Mouse (Mus musculus) stomach, embryonic 16.5 days (tissue): ENCODE data around the gene Plekhh3. TPM values are rescaled to one million over a fixed set of nuclear protein-coding genes. Genes with fewer than 3 reads are reported as not detected.
"Not testable (repeated sequence)": the region's sequence is repeated elsewhere in the genome, so short reads cannot be mapped to it uniquely, and the experiment has no call there.

ENCODE experiments used
- ATAC-seq: fragments of 200-750 bp; cut with Nextera tagmentation; 2 replicates; pipeline ENCODE4 v1.8.0; 2017; ENCODE audit warnings: moderate number of reproducible peaks, moderate TSS enrichment; ENCODE audit not compliant: insufficient read depth, low FRiP score
- H3K27ac ChIP-seq: fragments of 300-500 bp; sonication (generic); 2 replicates; pipeline ENCODE4 v1.5.1; 2014; ENCODE audit warnings: low read length
- H3K27me3 ChIP-seq: fragments of 300-500 bp; sonication (generic); 2 replicates; pipeline ENCODE4 v1.6.1; 2014; ENCODE audit warnings: low read length, control low read depth, mixed read lengths; ENCODE audit not compliant: control insufficient read depth, insufficient read depth
- H3K36me3 ChIP-seq: fragments of 300-500 bp; sonication (generic); 2 replicates; pipeline ENCODE4 v1.6.1; 2014; ENCODE audit warnings: low read length; ENCODE audit not compliant: control insufficient read depth, insufficient read depth
- H3K4me1 ChIP-seq: fragments of 300-500 bp; sonication (generic); 2 replicates; pipeline ENCODE4 v1.6.1; 2014; ENCODE audit warnings: low read length, control low read depth, mixed read lengths; ENCODE audit not compliant: control insufficient read depth, insufficient read depth
- H3K4me2 ChIP-seq: fragments of 300-500 bp; sonication (generic); 2 replicates; pipeline ENCODE4 v1.6.1; 2014; ENCODE audit warnings: low read depth, low read length, mixed read lengths
- H3K4me3 ChIP-seq: fragments of 300-500 bp; sonication (generic); replicated peaks from 2 replicates; pipeline ENCODE4 v1.5.1; 2014; ENCODE audit warnings: mild to moderate bottlenecking, low read length
- H3K9ac ChIP-seq: fragments of 300-500 bp; sonication (generic); 2 replicates; pipeline ENCODE4 v1.6.1; 2014; ENCODE audit warnings: low read length
- H3K9me3 ChIP-seq: fragments of 300-500 bp; sonication (generic); replicated peaks from 2 replicates; pipeline ENCODE4 v1.6.1; 2016; ENCODE audit warnings: low read length, control low read depth; ENCODE audit not compliant: control insufficient read depth
- WGBS: fragments of 180-500 bp; shearing (Covaris S2); extraction: QIAGEN DNeasy Blood & Tissue Kit; methylation state at CpG from one replicate; pipeline ENCODE4 v1.1.7; 2014; 5-methylcytosine and 5-hydroxymethylcytosine counted together
- polyA plus RNA-seq: library from polyadenylated mRNA; unstranded; fragments of >200 nt; fragmentation: Nextera tagmentation; extraction: Ambion mirVana; gene quantifications from 2 replicates; pipeline ENCODE4 v1.2.1, GENCODE M21; 2015

The Plekhh3 gene
- polyA plus RNA-seq, 1 experiment from 2014 or later, result 18.7 TPM

DNA sequence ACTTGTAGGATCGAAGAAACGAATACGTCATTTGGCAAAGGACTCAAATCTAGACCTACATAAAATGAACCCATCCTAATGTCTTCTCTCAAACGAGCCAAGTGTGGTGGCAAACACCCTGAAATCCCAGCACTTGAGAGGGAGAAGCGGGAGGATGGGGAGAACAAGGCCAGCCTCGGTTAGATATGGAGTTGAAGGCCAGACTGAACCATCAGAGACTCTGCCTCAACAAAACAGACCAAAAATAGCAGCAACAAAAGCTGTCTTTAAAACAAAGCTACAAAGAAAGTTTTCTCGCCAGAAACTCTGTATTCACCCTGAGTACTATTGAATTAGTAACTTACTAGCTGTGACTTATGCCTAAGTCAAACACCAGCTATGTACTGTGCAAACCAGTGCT is 34.2 kb downstream of the Plekhh3 start:
- Histone ChIP-seq H3K4me3 (no peak overlapping the region), H3K9ac (no peak overlapping the region), H3K27me3 (no peaks in the 10 kb centered on the region), H3K4me1 (peaks cover 8% of the 10 kb centered on the region), H3K27ac (peak overlapping the region; percentile 63; the same call in 1 of the 2 replicates), H3K36me3 (no peaks in the 10 kb centered on the region), H3K9me3 (no peaks in the 10 kb centered on the region), H3K4me2 (no peak overlapping the region)
- 75% methylated on average over 7 of the region's 7 CpGs for WGBS
- no peak for ATAC-seq

DNA sequence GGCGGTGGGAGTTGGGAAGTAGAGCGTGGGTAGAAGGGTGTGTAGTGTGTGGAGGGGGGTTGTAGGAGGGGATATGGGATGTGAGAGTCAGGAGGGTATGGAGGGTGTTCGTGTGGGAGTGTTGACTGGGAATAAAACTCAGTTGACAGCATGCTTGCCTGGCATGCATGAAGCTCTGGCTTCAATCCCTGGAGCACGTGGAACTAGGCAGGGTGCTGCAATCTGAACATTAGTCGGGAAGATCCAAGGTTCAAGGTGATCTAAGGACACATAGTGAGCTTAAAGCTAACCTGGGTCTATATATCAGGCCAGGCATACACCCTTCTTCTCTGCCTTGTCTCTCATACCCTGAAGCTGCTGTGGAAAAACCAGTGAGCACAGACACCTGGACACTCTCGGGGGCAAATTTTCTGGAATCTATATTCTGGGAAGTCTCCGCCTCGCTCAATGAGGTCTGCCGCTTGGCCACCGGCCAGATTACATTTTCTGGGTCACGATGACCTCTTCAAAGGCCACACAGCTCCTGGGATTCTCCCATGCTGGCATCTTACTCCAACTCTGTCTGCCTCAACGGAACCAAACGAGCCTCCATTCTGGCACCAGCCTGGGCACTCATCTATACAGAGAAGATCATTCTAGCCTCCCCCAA is 36.8 kb downstream of the Plekhh3 start:
- no peak for ATAC-seq
- no peak overlapping the region for H3K9ac ChIP-seq
- H3K27me3 ChIP-seq, result no peaks in the 10 kb centered on the region
- no peak overlapping the region for H3K27ac ChIP-seq
- no peaks in the 10 kb centered on the region for H3K36me3 ChIP-seq
- WGBS, result 78% methylated on average over 13 of the region's 13 CpGs
- no peak overlapping the region for H3K4me3 ChIP-seq
- no peaks in the 10 kb centered on the region for H3K9me3 ChIP-seq
- no peak overlapping the region for H3K4me2 ChIP-seq
- peaks cover 4% of the 10 kb centered on the region; the same call in 1 of the 2 replicates for H3K4me1 ChIP-seq

DNA sequence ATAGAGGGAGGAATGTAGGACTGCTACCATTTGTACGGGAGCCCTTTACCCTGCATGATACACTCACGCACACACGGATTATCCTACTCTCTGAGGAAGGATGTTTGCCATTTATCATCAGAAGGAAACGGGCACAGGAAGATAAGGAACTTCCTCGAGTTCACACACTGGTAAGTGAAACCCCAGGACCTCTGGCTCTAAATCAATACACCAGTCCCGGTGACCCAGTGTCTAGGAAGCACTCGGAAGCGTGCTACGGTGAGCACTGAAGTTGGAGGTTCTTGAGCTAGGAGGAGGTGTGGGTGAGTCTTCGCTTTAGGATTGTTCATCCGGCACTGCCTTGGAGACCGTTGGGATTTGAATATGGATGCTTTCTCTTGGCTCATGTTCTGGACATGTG is 38.1 kb downstream of the Plekhh3 start:
- H3K4me1 ChIP-seq, result peaks cover 4% of the 10 kb centered on the region; the same call in 1 of the 2 replicates
- H3K27me3 ChIP-seq, result no peaks in the 10 kb centered on the region
- no peak overlapping the region for H3K9ac ChIP-seq
- H3K36me3 ChIP-seq, result no peaks in the 10 kb centered on the region
- WGBS, result 50% methylated on average over 12 of the region's 12 CpGs
- ATAC-seq, result no peak
- H3K4me3 ChIP-seq, result no peak overlapping the region
- H3K27ac ChIP-seq, result no peak overlapping the region
- H3K9me3 ChIP-seq, result no peaks in the 10 kb centered on the region
- no peak overlapping the region for H3K4me2 ChIP-seq

DNA sequence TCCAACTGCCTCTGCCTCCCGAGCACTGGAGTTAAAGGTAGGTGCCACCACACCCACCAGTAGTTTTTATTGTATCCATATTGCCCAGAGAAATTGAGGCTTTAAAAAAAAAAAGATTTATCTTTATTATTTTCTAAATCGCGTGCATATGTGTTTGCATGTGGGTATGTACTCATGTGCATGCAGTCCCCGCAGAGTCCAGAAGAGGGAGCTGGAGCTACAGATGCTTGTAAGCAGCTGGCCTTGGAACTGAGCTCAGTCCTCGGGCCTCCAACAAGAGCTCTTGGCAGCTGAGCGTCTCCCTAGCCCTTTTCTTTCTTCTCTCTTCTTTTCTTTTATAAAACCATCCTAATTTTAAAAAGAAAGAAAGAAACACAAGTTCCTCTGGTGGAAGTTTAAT is 39.5 kb downstream of the Plekhh3 start:
- Histone ChIP-seq H3K4me2 (no peak overlapping the region), H3K9ac (no peak overlapping the region), H3K9me3 (0 out of 2 replicates have a peak, but pooled peaks cover 2% of the 10 kb centered on the region), H3K27me3 (no peaks in the 10 kb centered on the region), H3K36me3 (peaks cover 3% of the 10 kb centered on the region; the same call in 1 of the 2 replicates), H3K4me3 (no peak overlapping the region), H3K4me1 (peaks cover 4% of the 10 kb centered on the region; the same call in 1 of the 2 replicates), H3K27ac (no peak overlapping the region)
- 85% methylated on average over 6 of the region's 6 CpGs for WGBS
- no peak for ATAC-seq

DNA sequence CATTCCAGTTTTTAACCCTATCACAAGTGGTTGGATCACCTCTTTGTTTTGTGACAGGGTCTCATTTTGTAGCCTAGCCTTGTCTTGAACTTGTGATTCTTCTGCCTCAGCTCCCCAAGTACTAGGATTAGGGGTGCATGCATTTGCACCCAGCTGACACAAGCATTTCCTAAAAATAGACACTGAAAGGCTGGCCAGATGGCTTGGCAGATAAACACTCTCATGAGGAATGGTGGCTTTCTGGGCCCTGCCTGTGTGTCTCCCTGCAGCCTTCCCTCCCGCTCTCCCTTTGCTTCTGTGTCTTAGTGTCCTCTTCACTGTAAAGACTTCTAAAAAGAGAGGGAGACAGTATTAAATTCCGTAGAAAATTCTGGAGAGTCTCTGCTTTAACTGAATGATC is 40.0 kb downstream of the Plekhh3 start:
- peaks cover 4% of the 10 kb centered on the region; the same call in 1 of the 2 replicates for H3K4me1 ChIP-seq
- no peaks in the 10 kb centered on the region for H3K27me3 ChIP-seq
- H3K9me3 ChIP-seq, result 0 out of 2 replicates have a peak, but pooled peaks cover 3% of the 10 kb centered on the region
- no peak overlapping the region for H3K9ac ChIP-seq
- 80% methylated on average over 2 of the region's 2 CpGs for WGBS
- ATAC-seq, result no peak
- H3K4me3 ChIP-seq, result no peak overlapping the region
- H3K27ac ChIP-seq, result no peak overlapping the region
- peaks cover 7% of the 10 kb centered on the region; the same call in 1 of the 2 replicates for H3K36me3 ChIP-seq
- H3K4me2 ChIP-seq, result no peak overlapping the region

DNA sequence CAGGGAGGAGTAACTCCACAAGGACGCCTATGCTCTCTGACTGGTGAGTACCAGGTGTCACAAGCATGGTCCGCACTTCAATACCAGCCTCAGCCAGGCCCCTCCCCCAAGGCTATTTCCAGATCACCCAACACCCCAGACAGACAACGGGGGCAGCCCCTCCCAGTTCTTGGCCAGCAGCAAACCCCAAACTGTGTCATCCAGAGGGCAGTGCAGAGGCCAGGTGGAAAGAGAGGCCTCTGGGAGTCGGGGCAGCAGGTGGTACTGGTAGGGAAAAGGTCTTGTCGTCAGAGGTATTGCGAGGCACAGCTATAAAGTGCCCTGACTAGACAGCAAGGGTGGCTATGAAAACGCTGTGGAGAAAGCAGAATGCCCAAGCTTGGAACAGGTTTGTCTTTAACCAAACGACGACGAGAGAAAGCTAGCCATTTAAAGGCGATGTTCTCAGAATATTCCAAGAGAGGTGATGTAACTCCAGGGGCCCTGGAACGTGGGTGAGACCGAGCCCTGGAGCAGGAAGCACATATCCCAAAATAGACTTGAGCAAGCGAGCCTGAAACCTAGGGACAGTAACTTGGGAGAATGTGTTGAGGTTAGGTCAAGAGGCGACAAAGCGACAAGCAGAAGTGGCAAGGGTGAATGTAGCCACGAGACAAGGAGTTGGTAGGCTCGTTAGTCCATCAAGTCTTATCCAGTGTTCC is 40.9 kb downstream of the Plekhh3 start:
- H3K9me3 ChIP-seq, result 0 out of 2 replicates have a peak, but pooled peaks cover 3% of the 10 kb centered on the region
- no peak overlapping the region for H3K27ac ChIP-seq
- H3K27me3 ChIP-seq, result no peaks in the 10 kb centered on the region
- H3K4me1 ChIP-seq, result peaks cover 4% of the 10 kb centered on the region; the same call in 1 of the 2 replicates
- H3K4me3 ChIP-seq, result no peak overlapping the region
- H3K36me3 ChIP-seq, result peaks cover 13% of the 10 kb centered on the region
- 39% methylated on average over 18 of the region's 18 CpGs for WGBS
- H3K9ac ChIP-seq, result 0 out of 2 replicates have a peak overlapping the region, but pooled peaks have one; percentile 31
- ATAC-seq, result no peak
- H3K4me2 ChIP-seq, result no peak overlapping the region

DNA sequence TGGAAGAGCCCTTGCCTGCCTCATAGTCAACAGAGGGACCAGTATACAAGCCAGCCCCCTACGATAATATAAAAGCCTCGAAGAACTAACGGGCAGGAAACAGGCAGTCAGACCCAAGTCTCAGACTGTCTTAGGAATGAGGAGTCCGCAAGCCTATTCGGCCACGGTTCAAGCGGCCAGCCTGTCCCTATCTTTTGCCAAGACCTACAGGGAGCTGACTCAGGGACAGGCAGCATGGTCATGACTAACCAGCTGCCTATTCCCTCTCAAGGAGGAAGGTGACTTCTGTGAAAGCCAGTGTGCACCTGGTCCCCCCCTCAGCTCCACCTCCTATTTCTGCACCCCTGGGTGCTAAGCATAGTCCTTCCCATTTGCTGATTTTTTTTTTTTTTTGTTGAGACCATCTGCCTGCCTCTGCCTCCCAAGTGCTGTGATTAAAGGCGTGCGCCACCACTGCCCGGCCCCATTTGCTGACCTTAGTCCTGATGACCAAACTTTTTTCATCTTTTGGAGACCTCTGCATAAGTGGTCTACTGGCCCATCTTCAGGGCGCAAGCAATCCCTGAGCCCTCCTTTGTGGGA is 42.1 kb downstream of the Plekhh3 start:
- H3K4me1 ChIP-seq, result peaks cover 4% of the 10 kb centered on the region; the same call in 1 of the 2 replicates
- H3K36me3 ChIP-seq, result peaks cover 13% of the 10 kb centered on the region
- H3K27me3 ChIP-seq, result no peaks in the 10 kb centered on the region
- H3K4me3 ChIP-seq, result no peak overlapping the region
- WGBS, result 91% methylated on average over 11 of the region's 11 CpGs
- no peak overlapping the region for H3K27ac ChIP-seq
- H3K9ac ChIP-seq, result no peak overlapping the region
- no peak overlapping the region for H3K4me2 ChIP-seq
- ATAC-seq, result no peak
- 0 out of 2 replicates have a peak, but pooled peaks cover 3% of the 10 kb centered on the region for H3K9me3 ChIP-seq

DNA sequence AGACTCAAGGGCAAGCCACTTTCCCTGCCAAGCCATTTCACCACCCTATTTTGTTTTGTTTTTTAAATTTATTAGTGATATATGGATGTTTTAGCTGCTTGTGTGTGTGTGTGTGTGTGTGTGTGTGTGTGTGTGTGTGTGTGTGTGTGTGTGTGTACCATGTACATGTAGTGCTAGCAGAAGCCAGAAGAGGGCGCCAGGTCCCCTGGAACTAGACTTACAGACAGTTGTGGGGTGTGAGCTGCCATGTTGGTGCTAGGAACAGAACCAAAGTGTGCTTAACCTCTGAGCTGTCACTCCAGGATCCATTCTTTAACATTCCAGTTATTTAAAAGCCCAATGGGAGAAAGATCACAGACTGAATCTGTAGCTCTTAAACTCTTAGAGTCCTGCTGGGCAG is 44.1 kb downstream of the Plekhh3 start:
- 0 out of 2 replicates have a peak, but pooled peaks cover 3% of the 10 kb centered on the region for H3K9me3 ChIP-seq
- H3K36me3 ChIP-seq, result peaks cover 13% of the 10 kb centered on the region
- WGBS, result 82% methylated on average over 1 of the region's 1 CpGs
- no peaks in the 10 kb centered on the region for H3K27me3 ChIP-seq
- H3K27ac ChIP-seq, result no peak overlapping the region
- no peak overlapping the region for H3K9ac ChIP-seq
- no peak overlapping the region for H3K4me2 ChIP-seq
- ATAC-seq, result no peak
- peaks cover 4% of the 10 kb centered on the region; the same call in 1 of the 2 replicates for H3K4me1 ChIP-seq
- H3K4me3 ChIP-seq, result no peak overlapping the region

DNA sequence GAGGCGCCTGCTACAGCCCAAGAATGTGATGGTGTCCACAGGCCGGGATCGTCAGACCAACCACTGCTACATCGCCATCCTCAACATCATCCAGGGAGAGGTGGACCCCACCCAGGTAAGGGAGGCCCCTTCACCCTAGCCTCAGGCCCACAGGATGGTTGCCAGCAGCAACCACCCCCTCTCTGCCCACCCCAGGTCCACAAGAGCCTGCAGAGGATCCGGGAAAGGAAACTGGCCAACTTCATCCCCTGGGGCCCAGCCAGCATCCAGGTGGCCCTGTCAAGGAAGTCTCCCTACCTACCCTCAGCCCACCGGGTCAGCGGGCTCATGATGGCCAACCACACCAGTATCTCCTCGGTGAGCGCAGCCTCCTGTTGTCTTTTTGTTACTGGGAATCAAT is 46.1 kb downstream of the Plekhh3 start:
- not testable (repeated sequence) for H3K4me1 ChIP-seq, H3K9me3 ChIP-seq, ATAC-seq, H3K4me2 ChIP-seq, H3K27ac ChIP-seq, H3K27me3 ChIP-seq, H3K9ac ChIP-seq, H3K4me3 ChIP-seq
- peaks cover 13% of the 10 kb centered on the region for H3K36me3 ChIP-seq
- WGBS, result 93% methylated on average over 7 of the region's 9 CpGs
